Mouse (Mus musculus) heart, embryonic 14.5 days (tissue): ENCODE measurements around the gene Nostrin. TPM values are rescaled to one million over a fixed set of nuclear protein-coding genes. Genes with fewer than 3 reads are reported as not detected.
A peak's percentile ranks its signal among the peaks of the same experiment; 100 is the strongest.

ENCODE experiments used
- ATAC-seq: fragments of 200-750 bp; cut with Nextera tagmentation; 2 replicates; pipeline ENCODE4 v1.8.0; 2017; ENCODE audit warnings: low read depth, moderate TSS enrichment; ENCODE audit not compliant: insufficient number of reproducible peaks, insufficient read depth, low FRiP score
- H3K27ac ChIP-seq, 2 experiments: fragments of 200-500 bp in 1 of 2; fragments of 300-500 bp in 1 of 2; sonication (generic) in 1 of 2; replicated peaks in 1 of 2; 2 replicates each; pipeline ENCODE4 v1.5.1; 2012 to 2014; ENCODE audit warnings: low read depth in 2 of 2, low read length in 2 of 2, control low read depth in 1 of 2, mild to moderate bottlenecking in 1 of 2, mixed read lengths in 1 of 2; ENCODE audit not compliant: control insufficient read depth in 1 of 2, insufficient read depth in 1 of 2
- H3K27me3 ChIP-seq: fragments of 300-500 bp; sonication (generic); 2 replicates; pipeline ENCODE4 v1.6.1; 2014; ENCODE audit warnings: mild to moderate bottlenecking, low read length, control low read depth; ENCODE audit not compliant: control insufficient read depth, insufficient read depth
- H3K36me3 ChIP-seq: fragments of 300-500 bp; sonication (generic); 2 replicates; pipeline ENCODE4 v1.6.1; 2014; ENCODE audit warnings: mild to moderate bottlenecking, control low read depth, low read length, mixed read lengths; ENCODE audit not compliant: control insufficient read depth, insufficient read depth
- H3K4me1 ChIP-seq, 2 experiments: fragments of 200-500 bp in 1 of 2; fragments of 300-500 bp in 1 of 2; sonication (generic) in 1 of 2; 2 replicates each; pipeline ENCODE4 v1.6.1; 2012 to 2014; ENCODE audit warnings: low read length in 2 of 2, control low read depth in 1 of 2, mixed read lengths in 1 of 2; ENCODE audit not compliant: control insufficient read depth in 2 of 2, insufficient read depth in 2 of 2
- H3K4me2 ChIP-seq: fragments of 300-500 bp; sonication (generic); 2 replicates; pipeline ENCODE4 v1.6.1; 2014; ENCODE audit warnings: mild to moderate bottlenecking, low read length
- H3K4me3 ChIP-seq, 2 experiments: fragments of 200-500 bp in 1 of 2; fragments of 300-500 bp in 1 of 2; sonication (generic) in 1 of 2; 2 replicates each; pipeline ENCODE4 v1.5.1; 2012 to 2014; ENCODE audit warnings: low read length in 2 of 2, mild to moderate bottlenecking in 2 of 2, control low read depth in 1 of 2, low read depth in 1 of 2, moderate library complexity in 1 of 2; ENCODE audit not compliant: control insufficient read depth in 1 of 2, insufficient read depth in 1 of 2
- H3K9ac ChIP-seq: fragments of 300-500 bp; sonication (generic); 2 replicates; pipeline ENCODE4 v1.6.1; 2014; ENCODE audit warnings: mild to moderate bottlenecking, low read length
- H3K9me3 ChIP-seq: fragments of 300-500 bp; sonication (generic); 2 replicates; pipeline ENCODE4 v1.6.1; 2016; ENCODE audit warnings: low read length, control low read depth; ENCODE audit not compliant: control insufficient read depth
- WGBS: fragments of 180-500 bp; shearing (Covaris S2); extraction: QIAGEN DNeasy Blood & Tissue Kit; methylation state at CpG from one replicate; pipeline ENCODE4 v1.1.7; 2014; 5-methylcytosine and 5-hydroxymethylcytosine counted together
- polyA plus RNA-seq: library from polyadenylated mRNA; unstranded; fragments of >200 nt; fragmentation: Nextera tagmentation; extraction: Ambion mirVana; gene quantifications from 2 replicates; pipeline ENCODE4 v1.2.1, GENCODE M21; 2014

Gene Nostrin
- polyA plus RNA-seq, 1 experiment from 2014 or later, result 3.5 TPM

GRCm38 (mm10) chr2:69205185-69205584 is 69.6 kb downstream of the Nostrin start:
- no peak overlapping the region for H3K27ac ChIP-seq
- 22% methylated on average over 6 of the region's 6 CpGs for WGBS

GRCm38 (mm10) chr2:69205791-69206351 is 70.3 kb downstream of the Nostrin start, which contains the start of gene Spc25:
Spc25 (minus strand) TSS chr2:69206194.
- Histone ChIP-seq H3K27ac (peak within 1 kb of the TSS; percentile 58 to 71), H3K9me3 (no peaks in the 10 kb centered on the region), H3K27me3 (no peaks in the 10 kb centered on the region), H3K4me3 (peak within 1 kb of the TSS; percentile 72 to 86), H3K9ac (peak within 1 kb of the TSS; percentile 86), H3K4me2 (peak within 1 kb of the TSS; percentile 82), H3K4me1 (peaks cover 0 to 7% of the 10 kb centered on the region in 2 experiments; a peak in 1 of 4 replicates), H3K36me3 (peaks cover 25% of the 10 kb centered on the region)
- under 1% methylated on average over 45 of the region's 46 CpGs for WGBS
- ATAC-seq, result peak; percentile 99

More at GRCm38 (mm10) chr2:69205185-69205584, 69.6 kb downstream of the Nostrin start:
- Histone ChIP-seq H3K4me1 (peaks cover 0 to 7% of the 10 kb centered on the region in 2 experiments; a peak in 1 of 4 replicates), H3K9ac (peak overlapping the region; percentile 86), H3K4me3 (peak overlapping the region; percentile 72 to 86), H3K27me3 (no peaks in the 10 kb centered on the region), H3K9me3 (no peaks in the 10 kb centered on the region), H3K36me3 (peaks cover 31% of the 10 kb centered on the region), H3K4me2 (peak overlapping the region; percentile 82)
- no peak for ATAC-seq

- Histone ChIP-seq H3K4me3 (peak overlapping the region in 1 of 2 experiments; percentile 86; a peak in 2 of 4 replicates), H3K4me1 (peaks cover 0 to 7% of the 10 kb centered on the region in 2 experiments; a peak in 1 of 4 replicates), H3K9ac (peak overlapping the region; percentile 51; the same call in 1 of the 2 replicates), H3K27ac (no peak overlapping the region), H3K36me3 (peaks cover 18% of the 10 kb centered on the region), H3K27me3 (no peaks in the 10 kb centered on the region), H3K9me3 (no peaks in the 10 kb centered on the region), H3K4me2 (peak overlapping the region; percentile 60)
- WGBS, result 16% methylated on average over 7 of the region's 7 CpGs
- no peak for ATAC-seq
These were observed 70.9 kb downstream of the Nostrin start for GRCm38 (mm10) chr2:69206523-69206922.

GRCm38 (mm10) chr2:69209684-69210083 is 74.1 kb downstream of the Nostrin start:
- Histone ChIP-seq H3K4me2 (no peak overlapping the region), H3K9me3 (no peaks in the 10 kb centered on the region), H3K27me3 (no peaks in the 10 kb centered on the region), H3K4me3 (no peak overlapping the region), H3K9ac (no peak overlapping the region), H3K4me1 (peaks cover 0 to 7% of the 10 kb centered on the region in 2 experiments; a peak in 1 of 4 replicates), H3K27ac (no peak overlapping the region), H3K36me3 (no peaks in the 10 kb centered on the region)
- WGBS, result 75% methylated on average over 3 of the region's 3 CpGs
- no peak for ATAC-seq

- Histone ChIP-seq H3K4me3 (no peak within 1 kb of the TSS), H3K27ac (no peak within 1 kb of the TSS), H3K27me3 (no peaks in the 10 kb centered on the region), H3K9ac (no peak within 1 kb of the TSS), H3K36me3 (no peaks in the 10 kb centered on the region), H3K4me1 (no peaks in the 10 kb centered on the region), H3K9me3 (no peaks in the 10 kb centered on the region), H3K4me2 (no peak within 1 kb of the TSS)
- WGBS, result 74% methylated on average over 7 of the region's 7 CpGs
- ATAC-seq, result no peak
These were observed 75.2 kb downstream of the Nostrin start, which contains the start of gene G6pc2 for GRCm38 (mm10) chr2:69210773-69211172. G6pc2 (plus strand) TSS chr2:69211073.

GRCm38 (mm10) chr2:69212652-69213051 is 77.1 kb downstream of the Nostrin start:
- Histone ChIP-seq H3K4me3 (no peak overlapping the region), H3K4me1 (no peaks in the 10 kb centered on the region), H3K27me3 (no peaks in the 10 kb centered on the region), H3K27ac (no peak overlapping the region), H3K9ac (no peak overlapping the region), H3K9me3 (no peaks in the 10 kb centered on the region), H3K4me2 (no peak overlapping the region), H3K36me3 (no peaks in the 10 kb centered on the region)
- WGBS, result 66% methylated on average over 10 of the region's 10 CpGs
- no peak for ATAC-seq

- H3K9me3 ChIP-seq, result no peaks in the 10 kb centered on the region
- H3K4me3 ChIP-seq, result no peak overlapping the region
- H3K9ac ChIP-seq, result no peak overlapping the region
- ATAC-seq, result no peak
- H3K36me3 ChIP-seq, result no peaks in the 10 kb centered on the region
- H3K27ac ChIP-seq, result no peak overlapping the region
- no peaks in the 10 kb centered on the region for H3K27me3 ChIP-seq
- 79% methylated on average over 7 of the region's 7 CpGs for WGBS
- no peak overlapping the region for H3K4me2 ChIP-seq
- no peaks in the 10 kb centered on the region for H3K4me1 ChIP-seq
These were observed 79.6 kb downstream of the Nostrin start for GRCm38 (mm10) chr2:69215242-69215641.
